Mouse (Mus musculus) heart, postnatal 0 days (tissue): Measurements from ENCODE around the gene Tbc1d17.

ENCODE experiments used
- CTCF ChIP-seq: IDR thresholded peaks from 2 replicates; pipeline ENCODE4 v1.5.1; 2016; ENCODE audit warnings: antibody characterized with exemption, control low read depth, low read depth
- EP300 ChIP-seq: IDR thresholded peaks from 2 replicates; pipeline ENCODE4 v1.6.1; 2016; ENCODE audit warnings: antibody characterized with exemption, low read depth

GRCm38 (mm10) chr7:44840426-44840825 lies 8.5 kb downstream of the Tbc1d17 start:
- TF ChIP-seq CTCF (no peak), EP300 (no peak)
